Mouse (Mus musculus) neural tube, embryonic 11.5 days (tissue): Measurements from ENCODE around the gene Cx3cr1. TPM values are rescaled to one million over a fixed set of nuclear protein-coding genes. Genes with fewer than 3 reads are reported as not detected.

Experiments
- polyA plus RNA-seq: library from polyadenylated mRNA; unstranded; fragments of >200 nt; fragmentation: Nextera tagmentation; extraction: Ambion mirVana; gene quantifications from 2 replicates; pipeline ENCODE4 v1.2.1, GENCODE M21; 2014

The Cx3cr1 gene
- polyA plus RNA-seq, 1 experiment from 2014 or later, result 2.9 TPM

Other genes with a start within 250 kb of the Cx3cr1 start
- 0.11 TPM in 1 of 2 replicates, not detected in the other for gene Scn11a, start 244.4 kb downstream of the Cx3cr1 start, polyA plus RNA-seq
- gene Wdr48, start 175.0 kb downstream of the Cx3cr1 start, polyA plus RNA-seq, result 61.8 and 67.2 TPM in 2 replicates
- gene Gorasp1, start 132.3 kb downstream of the Cx3cr1 start, polyA plus RNA-seq, result 20.5 and 23.6 TPM in 2 replicates
- 0.23 and 0.34 TPM in 2 replicates for gene Ttc21a, start 132.3 kb downstream of the Cx3cr1 start, polyA plus RNA-seq
- gene Csrnp1, start 85.2 kb downstream of the Cx3cr1 start, polyA plus RNA-seq, result 1.3 and 1.6 TPM in 2 replicates
- 0.32 and 0.33 TPM in 2 replicates for gene Xirp1, start 46.3 kb downstream of the Cx3cr1 start, polyA plus RNA-seq
- not detected in 2 replicates for gene Ccr8, start 22.2 kb upstream of the Cx3cr1 start, polyA plus RNA-seq
- gene Slc25a38, start 40.5 kb upstream of the Cx3cr1 start, polyA plus RNA-seq, result 35.5 and 35.8 TPM in 2 replicates
- gene Rpsa, start 57.8 kb upstream of the Cx3cr1 start, polyA plus RNA-seq, result 1,461 and 1,514 TPM in 2 replicates
- gene Mobp, start 79.8 kb upstream of the Cx3cr1 start, polyA plus RNA-seq, result not detected in 2 replicates
- gene Myrip, start 231.6 kb upstream of the Cx3cr1 start, polyA plus RNA-seq, result 0.88 and 1.4 TPM in 2 replicates